Mouse (Mus musculus): ENCODE measurements at regions not wholly inside any gene's neighbourhood (a gene's known extent, or its start where the extent isn't known, plus 50 kb on each side); places are given as distances from the start of the nearest gene placed in this dataset.

- TF ChIP-seq CTCF (IDR thresholded peaks at IDR 0.05; ENCODE audit: low read depth, low read length) (no peak), POLR2A (IDR thresholded peaks at IDR 0.05; ENCODE audit: extremely low read depth, insufficient read depth, low read length) (no peak)
Measured at GRCm38 (mm10) chr2:174867397-174867796, 107.0 kb downstream of the Edn3 start.
